Mouse (Mus musculus) midbrain, embryonic 16.5 days (tissue): ENCODE data around the gene Vwa7. TPM values are rescaled to one million over a fixed set of nuclear protein-coding genes. Genes with fewer than 3 reads are reported as not detected.
A peak's percentile ranks its signal among the peaks of the same experiment; 100 is the strongest.
"Not testable (repeated sequence)": the region's sequence is repeated elsewhere in the genome, so short reads cannot be mapped to it uniquely, and the experiment has no call there.

Experiments
- ATAC-seq: fragments of 200-750 bp; cut with Nextera tagmentation; 2 replicates; pipeline ENCODE4 v1.8.0; 2017; ENCODE audit warnings: moderate TSS enrichment
- H3K27ac ChIP-seq: fragments of 300-500 bp; sonication (generic); 2 replicates; pipeline ENCODE4 v1.5.1; 2014; ENCODE audit warnings: mild to moderate bottlenecking, low read length, mixed read lengths
- H3K27me3 ChIP-seq: fragments of 300-500 bp; sonication (generic); 2 replicates; pipeline ENCODE4 v1.6.1; 2014; ENCODE audit warnings: low read depth, low read length, mixed read lengths; ENCODE audit not compliant: control insufficient read depth, insufficient read depth
- H3K36me3 ChIP-seq: fragments of 300-500 bp; sonication (generic); 2 replicates; pipeline ENCODE4 v1.6.1; 2014; ENCODE audit warnings: mild to moderate bottlenecking, low read length, moderate library complexity, mixed read lengths; ENCODE audit not compliant: control insufficient read depth, insufficient read depth
- H3K4me1 ChIP-seq: fragments of 300-500 bp; sonication (generic); 2 replicates; pipeline ENCODE4 v1.6.1; 2014; ENCODE audit warnings: mild to moderate bottlenecking, low read length, mixed read lengths; ENCODE audit not compliant: control insufficient read depth, insufficient read depth
- H3K4me2 ChIP-seq: fragments of 300-500 bp; sonication (generic); 2 replicates; pipeline ENCODE4 v1.6.1; 2014; ENCODE audit warnings: mild to moderate bottlenecking, low read length, mixed read lengths
- H3K4me3 ChIP-seq: fragments of 300-500 bp; sonication (generic); 2 replicates; pipeline ENCODE4 v1.5.1; 2014; ENCODE audit warnings: low read depth, mild to moderate bottlenecking, low read length, moderate library complexity, mixed read lengths
- H3K9ac ChIP-seq: fragments of 300-500 bp; sonication (generic); 2 replicates; pipeline ENCODE4 v1.6.1; 2014; ENCODE audit warnings: low read depth, low read length, mixed read lengths
- H3K9me3 ChIP-seq: fragments of 300-500 bp; sonication (generic); replicated peaks from 2 replicates; pipeline ENCODE4 v1.6.1; 2014; ENCODE audit warnings: mild to moderate bottlenecking, low read length, mixed read lengths; ENCODE audit not compliant: control insufficient read depth, poor library complexity, severe bottlenecking
- WGBS: fragments of 180-500 bp; shearing (Covaris S2); extraction: QIAGEN DNeasy Blood & Tissue Kit; methylation state at CpG from one replicate; pipeline ENCODE4 v1.1.7; 2014; 5-methylcytosine and 5-hydroxymethylcytosine counted together
- polyA plus RNA-seq: library from polyadenylated mRNA; unstranded; fragments of >200 nt; fragmentation: Nextera tagmentation; extraction: Ambion mirVana; gene quantifications from 2 replicates; pipeline ENCODE4 v1.2.1, GENCODE M21; 2015

Gene Vwa7
- polyA plus RNA-seq, 1 experiment from 2014 or later = 0.26 TPM

DNA sequence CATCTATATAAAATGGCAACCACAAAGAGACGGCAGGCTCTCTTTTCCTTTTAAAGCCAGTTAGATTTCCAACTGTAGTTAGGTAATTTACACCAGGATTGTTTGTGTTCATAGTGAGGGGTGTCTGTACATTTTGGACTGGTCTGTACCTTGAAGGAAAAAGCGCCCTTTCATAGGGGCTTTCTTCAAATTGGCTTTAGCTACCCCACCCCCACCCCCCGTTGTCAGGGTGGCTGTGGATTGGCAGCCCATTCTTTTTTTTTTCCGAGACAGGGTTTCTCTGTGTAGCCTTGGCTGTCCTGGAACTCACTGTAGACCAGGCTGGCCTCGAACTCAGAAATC is 19.3 kb upstream of the Vwa7 start:
- Histone ChIP-seq H3K4me2 (no peak overlapping the region), H3K36me3 (no peaks in the 10 kb centered on the region), H3K9ac (no peak overlapping the region), H3K27me3 (no peaks in the 10 kb centered on the region), H3K9me3 (no peaks in the 10 kb centered on the region), H3K4me3 (no peak overlapping the region), H3K4me1 (peaks cover 5% of the 10 kb centered on the region), H3K27ac (no peak overlapping the region)
- 85% methylated on average over 5 of the region's 5 CpGs for WGBS
- no peak for ATAC-seq

GRCm38 (mm10) chr17:34998526-34999430 is 17.6 kb upstream of the Vwa7 start:
- no peak for ATAC-seq
- Histone ChIP-seq H3K27ac (no peak overlapping the region), H3K4me1 (peaks cover 19% of the 10 kb centered on the region), H3K36me3 (no peaks in the 10 kb centered on the region), H3K9me3 (no peaks in the 10 kb centered on the region), H3K4me3 (no peak overlapping the region), H3K27me3 (no peaks in the 10 kb centered on the region), H3K4me2 (no peak overlapping the region), H3K9ac (no peak overlapping the region)
- 95% methylated on average over 15 of the region's 15 CpGs for WGBS

GRCm38 (mm10) chr17:34999871-35000716 is 16.3 kb upstream of the Vwa7 start:
- 26% methylated on average over 29 of the region's 32 CpGs for WGBS
- ATAC-seq, H3K9me3 ChIP-seq, H3K27me3 ChIP-seq, H3K36me3 ChIP-seq: not testable (repeated sequence)
- H3K4me2 ChIP-seq = peak overlapping the region; percentile 97
- H3K9ac ChIP-seq = peak overlapping the region; percentile 90
- peaks cover 19% of the 10 kb centered on the region for H3K4me1 ChIP-seq
- H3K4me3 ChIP-seq = peak overlapping the region; percentile 77
- H3K27ac ChIP-seq = peak overlapping the region; percentile 95

- H3K4me1 ChIP-seq = peaks cover 19% of the 10 kb centered on the region
- WGBS = under 1% methylated on average over 69 of the region's 83 CpGs
- H3K4me3 ChIP-seq = peak within 1 kb of the TSS; percentile 77
- H3K9ac ChIP-seq = peak within 1 kb of the TSS; percentile 90
- H3K27ac ChIP-seq = peak within 1 kb of the TSS; percentile 95
- peaks cover 13% of the 10 kb centered on the region for H3K36me3 ChIP-seq
- H3K27me3 ChIP-seq = no peaks in the 10 kb centered on the region
- peak within 1 kb of the TSS; percentile 97 for H3K4me2 ChIP-seq
- no peaks in the 10 kb centered on the region for H3K9me3 ChIP-seq
- ATAC-seq = peak; percentile 91
Measured at GRCm38 (mm10) chr17:35000717-35001451, 15.5 kb upstream of the Vwa7 start, which contains the start of gene Vars. TSS of gene Vars (plus strand) at chr17:35000987.

DNA sequence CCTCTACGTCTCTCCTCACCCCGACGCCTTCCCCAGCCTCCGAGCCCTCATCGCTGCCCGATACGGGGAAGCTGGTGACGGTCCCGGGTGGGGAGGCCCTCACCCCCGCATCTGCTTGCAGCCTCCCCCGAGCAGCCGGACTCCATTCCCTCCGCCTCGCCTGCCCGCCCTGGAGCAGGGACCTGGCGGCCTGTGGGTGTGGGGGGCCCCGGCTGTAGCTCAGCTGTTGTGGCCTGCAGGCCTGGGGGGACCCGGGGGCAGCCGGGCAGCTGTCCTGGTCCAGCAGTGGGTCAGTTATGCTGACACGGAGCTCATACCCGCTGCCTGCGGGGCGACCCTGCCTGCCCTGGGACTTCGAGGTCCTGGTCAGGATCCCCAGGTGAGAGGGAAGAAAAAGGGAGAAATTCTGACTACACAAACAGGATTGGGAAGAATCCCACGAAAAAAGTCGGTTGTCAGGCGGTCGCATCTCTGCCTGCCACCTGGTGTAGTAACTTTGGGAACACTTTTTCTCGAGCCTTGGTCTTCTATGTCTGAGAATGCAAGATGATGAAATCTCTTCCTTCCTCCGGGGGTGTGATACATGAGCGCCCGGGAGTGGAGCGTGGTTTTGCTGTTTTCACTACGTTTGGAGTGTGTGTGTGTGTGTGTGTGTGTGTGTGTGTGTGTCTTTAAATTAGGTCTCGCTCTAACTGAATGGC is 14.8 kb upstream of the Vwa7 start:
- no peak; the same call in 1 of the 2 replicates for ATAC-seq
- peaks cover 14% of the 10 kb centered on the region for H3K36me3 ChIP-seq
- no peaks in the 10 kb centered on the region for H3K27me3 ChIP-seq
- WGBS = 0% methylated on average over 35 of the region's 35 CpGs
- no peaks in the 10 kb centered on the region for H3K9me3 ChIP-seq
- H3K4me3 ChIP-seq = peak overlapping the region; percentile 77
- H3K27ac ChIP-seq = peak overlapping the region; percentile 95
- peak overlapping the region; percentile 90 for H3K9ac ChIP-seq
- H3K4me1 ChIP-seq = peaks cover 19% of the 10 kb centered on the region
- peak overlapping the region; percentile 97 for H3K4me2 ChIP-seq

DNA sequence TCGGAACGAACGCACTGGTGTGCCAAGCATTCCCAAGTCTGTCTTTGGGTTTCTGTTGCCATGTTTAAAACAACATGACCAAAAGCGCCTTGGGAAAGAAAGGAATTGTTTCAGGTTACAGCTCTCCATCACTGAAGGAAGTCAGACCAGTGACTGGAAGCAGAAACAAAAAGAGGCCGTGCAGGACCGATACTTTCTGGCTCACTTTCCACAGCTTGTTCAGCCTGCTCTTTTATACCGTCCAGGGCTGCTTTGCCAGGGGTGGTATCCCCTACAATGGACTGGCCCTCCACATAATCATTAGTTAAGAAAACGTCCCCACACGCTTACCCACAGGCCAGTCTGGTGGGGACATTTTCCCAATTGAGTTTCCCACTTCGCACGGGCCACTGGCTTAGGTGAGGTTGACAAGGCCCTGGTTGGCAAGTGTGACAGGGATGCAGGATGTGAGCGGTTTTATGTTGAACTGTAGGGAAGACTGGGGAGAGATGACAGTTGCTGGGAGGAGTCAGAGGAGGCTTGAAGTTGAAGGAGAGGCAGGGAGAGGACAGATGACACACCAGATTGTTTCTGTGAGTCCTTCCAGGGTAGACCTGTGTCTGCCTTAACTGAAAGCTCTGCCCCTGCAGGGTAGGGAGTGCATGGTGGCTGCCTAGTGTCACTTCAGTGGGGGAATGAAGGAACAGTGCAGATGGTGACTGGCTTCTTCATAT is 14.1 kb upstream of the Vwa7 start:
- Histone ChIP-seq H3K4me1 (peaks cover 19% of the 10 kb centered on the region), H3K4me2 (peak overlapping the region; percentile 97), H3K4me3 (peak overlapping the region; percentile 77), H3K9ac (peak overlapping the region; percentile 54), H3K36me3 (peaks cover 17% of the 10 kb centered on the region), H3K27ac (no peak overlapping the region; the same call in 1 of the 2 replicates), H3K27me3 (no peaks in the 10 kb centered on the region), H3K9me3 (no peaks in the 10 kb centered on the region)
- WGBS = 10% methylated on average over 12 of the region's 12 CpGs
- no peak for ATAC-seq

- WGBS = 82% methylated on average over 9 of the region's 9 CpGs
- no peak for ATAC-seq
- Histone ChIP-seq H3K9me3 (no peaks in the 10 kb centered on the region), H3K4me1 (peaks cover 19% of the 10 kb centered on the region), H3K36me3 (peaks cover 22% of the 10 kb centered on the region), H3K9ac (no peak overlapping the region; the same call in 1 of the 2 replicates), H3K27me3 (no peaks in the 10 kb centered on the region), H3K4me3 (no peak overlapping the region), H3K4me2 (no peak overlapping the region), H3K27ac (no peak overlapping the region)
Measured at GRCm38 (mm10) chr17:35003022-35003838, 13.1 kb upstream of the Vwa7 start.
